Mouse (Mus musculus) A20 (cell line): ENCODE data around the gene Smok3a.
"Not testable (repeated sequence)": the region's sequence is repeated elsewhere in the genome, so short reads cannot be mapped to it uniquely, and the experiment has no call there.

ENCODE experiments used
- DNase-seq: peaks from one replicate; pipeline ENCODE4 v3.0.0-alpha.2; 2011; ENCODE audit warnings: low read depth, low spot score

The Smok3a gene

GRCm38 (mm10) chr5:138020961-138021479, at the start of gene Smok3a, which contains the start of gene Smok3b:
Gene Smok3a (plus strand): TSS chr5:138021261.
Gene Smok3b (plus strand): TSS chr5:138021429.
- DNase-seq = not testable (repeated sequence)

GRCm38 (mm10) chr5:137973161-137973560, 47.9 kb upstream of the Smok3a start:
- DNase-seq = peak; percentile 37

GRCm38 (mm10) chr5:137973738-137974137, 47.3 kb upstream of the Smok3a start:
- DNase-seq = peak; percentile 26

- DNase-seq = no peak
Observed at GRCm38 (mm10) chr5:137974724-137975123, 46.3 kb upstream of the Smok3a start.

GRCm38 (mm10) chr5:137975434-137975833, 45.6 kb upstream of the Smok3a start:
- DNase-seq = no peak

- no peak for DNase-seq
Observed at GRCm38 (mm10) chr5:137977291-137977690, 43.8 kb upstream of the Smok3a start.

GRCm38 (mm10) chr5:137979081-137979480, 42.0 kb upstream of the Smok3a start:
- no peak for DNase-seq

GRCm38 (mm10) chr5:137981300-137981699, 39.8 kb upstream of the Smok3a start, which contains the start of gene Azgp1:
Gene Azgp1 (plus strand): TSS chr5:137981520.
- no peak for DNase-seq

- no peak for DNase-seq
Observed at GRCm38 (mm10) chr5:137986351-137986750, 34.7 kb upstream of the Smok3a start.

GRCm38 (mm10) chr5:138009437-138009836, 11.6 kb upstream of the Smok3a start:
- no peak for DNase-seq

- no peak for DNase-seq
Observed at GRCm38 (mm10) chr5:138012382-138012781, 8.7 kb upstream of the Smok3a start.

GRCm38 (mm10) chr5:138016530-138016929, 4.5 kb upstream of the Smok3a start:
- DNase-seq = no peak

GRCm38 (mm10) chr5:138016997-138017396, 4.1 kb upstream of the Smok3a start:
- DNase-seq = no peak

- DNase-seq = not testable (repeated sequence)
Observed at GRCm38 (mm10) chr5:138019577-138019976, 1.5 kb upstream of the Smok3a start.

GRCm38 (mm10) chr5:138052894-138053293, 31.8 kb downstream of the Smok3a start, which contains the start of gene Smok3c:
Gene Smok3c (plus strand): TSS chr5:138053194.
- not testable (repeated sequence) for DNase-seq

GRCm38 (mm10) chr5:138073803-138074202, 52.7 kb downstream of the Smok3a start:
- DNase-seq = no peak

GRCm38 (mm10) chr5:138075684-138076083, 54.6 kb downstream of the Smok3a start:
- DNase-seq = no peak

- no peak for DNase-seq
Observed at GRCm38 (mm10) chr5:138076148-138076547, 55.1 kb downstream of the Smok3a start.

- no peak for DNase-seq
Observed at GRCm38 (mm10) chr5:138080456-138080855, 59.4 kb downstream of the Smok3a start.

GRCm38 (mm10) chr5:138081446-138081845, 60.4 kb downstream of the Smok3a start:
- peak; percentile 61 for DNase-seq

- DNase-seq = no peak
Observed at GRCm38 (mm10) chr5:138083318-138083900, 62.3 kb downstream of the Smok3a start.

- no peak for DNase-seq
Observed at GRCm38 (mm10) chr5:138083936-138084335, 62.9 kb downstream of the Smok3a start.
